Mouse (Mus musculus) cerebellum, adult 11-12 months (tissue): ENCODE results near the gene Ltbp1.

ENCODE experiments used
- DNase-seq: peaks from one replicate; pipeline ENCODE4 v3.0.0; 2022

The Ltbp1 gene

DNA sequence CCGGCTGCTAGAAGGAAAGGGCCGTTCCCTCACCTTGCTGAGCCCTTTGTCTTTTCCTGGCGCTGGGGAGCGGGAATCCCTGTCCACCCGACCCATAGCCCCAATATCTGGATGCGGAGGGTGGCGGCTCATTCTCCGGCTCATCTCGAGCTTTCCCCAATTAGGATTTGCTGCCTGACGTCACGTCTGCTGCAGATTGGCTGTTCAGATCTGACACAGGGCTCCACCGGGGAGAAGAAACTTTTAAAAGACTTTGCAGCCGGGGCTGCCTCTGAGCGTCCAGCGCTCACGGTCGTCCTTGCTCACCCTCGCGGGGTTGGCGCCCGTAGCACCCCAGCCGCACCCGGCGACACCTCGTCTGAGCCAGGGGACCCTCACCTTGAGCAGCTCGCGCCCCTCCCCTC lies at the start of gene Ltbp1:
Ltbp1 (plus strand) TSS at position 288 of the 404 bp plus-strand sequence.
- DNase-seq, result no peak

DNA sequence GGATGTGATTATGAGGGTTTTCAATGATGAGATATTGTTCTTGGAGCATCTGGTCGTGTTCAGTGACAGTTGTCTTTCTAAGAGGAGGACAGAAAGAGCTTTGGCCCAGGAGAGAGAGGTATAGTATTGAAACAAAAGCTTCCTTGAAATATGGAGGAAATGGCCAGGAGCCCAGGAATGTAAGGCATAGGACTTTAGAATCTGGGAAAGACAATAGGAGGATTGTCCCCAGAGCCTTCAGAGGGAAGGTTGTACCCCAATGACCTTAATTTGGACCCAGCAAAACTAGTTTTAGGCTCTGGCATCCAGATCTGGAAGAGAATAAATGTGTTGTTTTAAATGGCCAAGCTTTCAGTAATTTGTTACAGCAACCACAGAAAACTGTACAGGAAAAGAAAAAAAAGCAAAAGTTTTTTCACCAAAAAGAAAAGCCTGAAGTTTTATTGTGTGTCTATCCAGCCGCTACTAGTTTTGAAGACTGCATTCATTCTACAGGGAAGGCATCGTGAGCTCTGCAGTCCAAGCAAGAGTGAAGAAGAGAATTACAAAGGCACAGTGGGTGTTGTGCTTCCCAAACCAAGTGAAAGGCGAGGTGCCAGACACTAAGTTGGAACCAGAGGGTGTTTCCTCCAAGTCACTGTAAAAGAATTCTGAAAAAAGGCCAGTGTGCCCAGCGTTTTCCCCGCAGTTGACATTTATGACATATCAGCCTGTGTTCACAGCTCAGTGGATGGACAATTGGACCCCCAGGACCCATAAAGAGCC lies 45.7 kb upstream of the Ltbp1 start:
- no peak for DNase-seq

DNA sequence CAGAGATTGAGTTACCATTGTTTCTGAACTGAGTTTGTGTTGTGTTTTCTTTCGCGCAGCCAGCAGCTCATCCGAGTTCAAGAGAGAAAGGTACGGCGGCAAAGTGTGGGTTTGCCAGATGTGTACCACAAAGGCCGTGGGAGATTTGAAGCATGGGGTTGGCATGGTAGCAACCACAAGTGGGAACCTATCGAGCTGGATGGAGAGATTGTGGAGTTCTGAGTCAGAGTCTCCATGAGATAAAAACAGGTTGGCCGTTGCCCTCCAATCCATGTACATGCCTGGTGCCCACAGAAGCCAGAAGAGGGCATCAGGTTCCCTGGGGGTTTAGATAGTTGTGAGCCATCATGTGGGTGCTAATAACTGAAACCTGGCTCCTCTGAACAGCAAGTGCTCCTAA lies 42.1 kb upstream of the Ltbp1 start:
- no peak for DNase-seq

DNA sequence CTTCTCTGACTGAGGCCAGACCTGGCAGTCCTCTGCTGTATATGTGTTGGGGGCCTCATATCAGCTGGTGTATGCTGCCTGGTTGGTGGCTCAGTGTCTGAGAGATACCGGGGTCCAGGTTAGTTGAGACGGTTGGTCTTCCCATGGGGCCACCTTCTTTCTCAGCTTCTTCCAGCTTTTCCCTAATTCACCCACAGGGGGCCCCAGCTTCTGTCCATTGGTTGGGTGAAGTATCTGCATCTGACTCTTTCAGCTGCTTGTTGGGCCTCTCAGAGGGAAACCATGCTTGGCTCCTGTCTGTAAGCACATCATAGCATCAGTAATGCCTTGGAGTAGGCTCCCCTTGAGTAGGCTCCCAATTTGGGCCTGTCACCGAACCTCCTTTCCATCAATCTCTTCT lies 41.5 kb upstream of the Ltbp1 start:
- no peak for DNase-seq

DNA sequence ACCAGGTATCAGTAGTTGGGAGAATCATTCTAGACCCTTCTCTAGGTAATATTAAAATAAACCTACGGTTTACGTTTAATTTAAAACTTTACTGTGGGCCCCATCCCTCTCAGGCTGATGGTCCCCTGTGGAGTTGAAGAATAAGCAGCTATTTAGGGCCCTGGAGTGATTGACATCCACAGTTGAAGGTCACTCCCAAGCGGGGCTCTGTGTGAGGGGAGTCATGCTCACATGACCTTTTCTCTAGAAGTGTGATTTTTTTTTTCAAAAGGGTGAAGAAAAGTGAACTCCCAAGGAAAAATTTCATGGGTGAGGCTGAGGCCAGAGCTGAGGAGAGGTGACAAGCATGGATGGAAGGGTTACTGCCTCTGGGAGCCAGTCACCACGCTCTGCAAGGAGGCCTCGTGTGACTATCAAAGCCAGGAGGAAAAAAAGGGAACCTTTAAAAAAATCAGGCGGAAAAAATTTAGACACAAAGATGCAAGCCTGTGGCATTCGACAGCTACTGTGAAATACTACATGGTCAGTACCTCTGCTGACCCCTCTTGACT lies 38.0 kb upstream of the Ltbp1 start:
- DNase-seq, result no peak

DNA sequence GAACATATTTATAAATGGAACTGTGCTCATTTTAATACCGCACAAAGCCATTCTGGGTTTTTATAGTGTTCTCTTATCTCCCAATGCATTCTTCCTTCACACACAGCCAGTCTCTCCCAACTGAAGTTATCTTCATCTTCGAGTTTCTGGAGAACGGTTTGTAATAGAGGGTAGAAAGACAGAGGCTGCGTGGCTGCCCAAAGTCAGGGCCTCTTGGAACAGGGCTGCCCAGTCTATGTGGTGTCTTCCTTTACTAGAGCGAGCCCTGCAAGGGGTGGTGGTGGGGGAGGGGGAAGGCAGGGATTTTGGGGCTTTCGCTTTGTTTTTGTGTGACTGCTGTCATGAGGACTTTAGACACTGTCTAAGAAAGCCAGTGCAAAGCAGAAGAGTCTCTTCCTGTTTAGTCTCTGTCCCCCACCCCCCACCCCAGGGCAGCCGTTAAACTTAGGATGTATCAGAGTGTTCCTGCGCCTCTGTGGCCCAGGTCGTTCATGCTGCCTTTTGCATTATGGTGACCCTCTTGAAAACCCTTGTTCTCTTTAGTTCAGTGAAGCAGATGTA lies 37.1 kb upstream of the Ltbp1 start:
- DNase-seq, result no peak

DNA sequence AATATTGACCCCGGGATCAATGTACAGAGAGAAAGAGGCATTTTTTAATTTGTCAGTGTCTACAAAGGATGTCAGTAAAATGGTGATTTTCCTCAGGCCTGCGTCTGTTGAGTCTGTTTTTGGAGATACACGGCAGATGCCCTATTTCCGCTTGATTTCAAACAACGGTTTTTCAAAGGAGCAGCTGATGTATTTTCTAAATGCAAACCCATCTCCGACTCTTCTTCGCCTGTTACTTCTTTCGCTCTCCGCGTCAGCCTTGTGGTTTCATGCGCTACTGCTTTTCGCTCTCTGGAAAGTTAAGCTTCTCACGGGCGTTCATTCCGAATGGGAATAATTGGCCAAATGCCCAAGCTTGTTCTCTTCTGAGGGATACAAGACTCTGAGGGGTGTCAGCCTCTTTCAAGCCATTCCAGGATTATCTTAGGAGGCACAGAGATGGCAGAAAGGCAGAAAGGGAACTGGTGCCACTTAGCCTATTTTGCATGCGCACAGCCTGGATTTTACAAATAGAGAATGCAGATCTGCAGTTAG lies 36.6 kb upstream of the Ltbp1 start:
- no peak for DNase-seq

DNA sequence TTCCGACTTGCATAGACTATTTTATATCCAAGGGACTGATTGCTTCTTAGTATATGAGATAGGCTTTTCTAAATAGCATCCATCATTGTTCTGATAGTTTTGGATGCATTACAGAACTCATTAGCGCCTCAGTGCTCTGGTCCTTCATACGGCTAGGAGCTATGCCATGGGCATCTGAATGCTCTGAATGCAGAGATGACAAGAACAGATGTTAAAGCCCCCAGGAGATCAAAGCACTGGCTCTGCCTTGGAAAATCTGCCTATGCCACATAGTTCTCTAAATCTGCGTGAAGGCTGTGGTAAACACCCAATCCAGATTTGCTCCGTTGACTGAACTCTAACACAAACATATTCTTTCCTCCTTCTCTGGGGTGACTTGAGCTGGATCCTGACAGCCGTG lies 30.2 kb upstream of the Ltbp1 start:
- DNase-seq, result no peak

DNA sequence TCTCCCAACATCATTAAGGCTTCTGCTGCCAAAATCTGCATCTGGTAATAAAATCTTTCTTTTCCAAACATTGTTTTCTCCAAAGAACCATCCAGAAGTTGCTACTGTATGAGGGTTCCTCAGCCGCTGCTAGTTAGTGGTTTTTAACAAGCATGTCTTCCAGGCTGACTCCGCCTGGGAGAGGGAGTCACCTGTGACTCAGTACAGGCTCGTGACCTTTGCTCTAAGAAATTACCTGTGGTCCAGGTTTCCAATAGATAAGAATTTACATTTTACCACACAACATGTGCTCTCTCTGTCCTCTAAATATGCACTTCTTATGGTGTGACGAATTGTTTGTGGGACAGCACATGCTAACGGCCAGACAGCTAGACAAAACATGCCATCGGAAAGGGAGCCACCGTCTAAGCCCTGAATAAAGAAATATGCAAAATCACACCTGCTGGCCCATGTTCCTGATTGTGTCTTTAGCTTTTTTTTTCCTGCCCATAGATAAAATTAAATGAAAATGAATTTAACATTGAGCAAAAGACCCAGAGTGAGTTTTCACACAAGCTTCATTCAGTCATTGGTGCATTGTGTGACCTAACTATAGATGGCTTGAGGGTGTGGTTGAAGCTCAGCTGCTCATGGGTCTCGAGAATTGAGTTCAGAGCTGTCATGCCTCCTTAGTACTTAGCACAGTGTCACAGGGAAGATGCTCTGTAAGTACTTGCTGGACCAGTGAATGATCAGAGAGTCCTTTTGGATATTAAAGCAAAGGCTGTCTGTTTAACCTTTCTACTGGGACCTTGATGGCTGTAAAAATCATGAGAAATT lies 29.0 kb upstream of the Ltbp1 start:
- DNase-seq, result no peak

DNA sequence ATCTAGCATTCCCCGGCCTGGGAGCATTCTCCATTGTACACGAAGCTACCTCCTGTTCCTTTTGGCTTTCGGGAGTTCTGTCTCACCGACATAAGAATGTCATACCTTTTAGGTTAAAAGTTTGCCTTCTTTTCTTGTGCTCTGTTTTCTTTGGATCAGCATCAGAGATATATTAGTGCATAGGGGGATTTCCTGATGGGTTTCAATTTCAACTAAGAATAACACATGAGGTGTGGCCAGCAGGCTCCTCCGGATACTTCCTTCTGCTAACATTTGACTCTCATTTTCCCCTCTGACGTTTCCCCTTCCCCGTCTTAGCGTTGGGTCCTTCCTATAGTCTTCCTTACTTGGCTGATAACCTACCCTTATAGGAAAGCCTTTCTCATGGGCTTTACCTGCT lies 25.6 kb upstream of the Ltbp1 start:
- no peak for DNase-seq

DNA sequence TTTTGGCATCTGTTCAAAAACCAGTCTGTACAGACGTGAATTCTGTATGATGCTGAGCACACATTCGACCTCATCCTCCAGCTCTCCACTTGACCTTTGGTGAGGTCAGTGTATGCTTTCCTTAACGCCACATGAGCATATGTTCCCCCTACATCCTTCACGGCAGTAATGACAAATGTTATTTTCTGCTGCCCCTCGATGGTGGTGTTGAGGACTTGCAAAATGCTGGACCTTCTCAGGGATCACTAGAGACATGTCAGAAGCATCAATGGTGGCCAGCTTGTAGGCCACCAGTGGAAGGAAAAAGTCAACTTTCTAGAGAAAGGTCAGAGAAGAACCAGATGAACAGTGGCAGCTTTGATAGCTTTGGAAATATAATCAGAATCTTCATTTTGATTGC lies 23.7 kb upstream of the Ltbp1 start:
- DNase-seq, result no peak

DNA sequence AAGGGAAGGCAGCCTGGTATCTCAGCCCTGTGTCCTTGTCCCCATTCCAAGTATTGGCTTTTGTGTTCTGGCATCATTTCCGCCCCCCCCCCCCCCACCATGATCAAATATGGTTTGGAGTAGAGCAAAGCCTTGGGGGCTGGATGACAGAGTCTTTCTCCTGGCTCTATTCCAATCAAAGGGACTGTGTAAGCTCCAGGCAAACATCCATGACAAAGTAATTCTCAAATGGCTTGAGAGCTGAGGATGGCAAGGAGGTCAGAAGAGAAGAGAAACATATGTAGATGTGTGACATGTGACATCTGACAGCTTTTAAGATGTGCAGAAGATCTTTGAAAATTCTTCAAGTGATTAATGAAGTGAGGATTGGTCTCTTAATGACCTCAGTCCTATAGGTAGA lies 22.5 kb upstream of the Ltbp1 start:
- no peak for DNase-seq

DNA sequence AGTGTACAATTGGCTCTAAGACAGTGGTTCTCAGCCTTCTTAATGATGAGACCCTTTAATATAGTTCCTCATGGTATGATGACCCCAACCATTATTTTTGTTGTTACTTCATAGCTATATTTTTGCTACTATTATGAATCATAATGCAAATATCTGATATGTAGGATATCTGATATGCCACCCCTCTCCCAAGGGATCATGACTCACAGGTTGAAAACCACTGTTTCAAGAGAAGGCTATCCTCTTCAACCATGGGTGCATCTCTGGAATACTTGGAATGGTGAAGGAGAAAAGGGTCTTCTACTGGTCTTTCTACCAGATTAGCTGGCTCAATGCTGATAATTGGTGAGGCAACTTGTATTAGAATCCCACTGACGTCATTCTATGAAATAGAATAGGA lies 21.3 kb upstream of the Ltbp1 start:
- no peak for DNase-seq

DNA sequence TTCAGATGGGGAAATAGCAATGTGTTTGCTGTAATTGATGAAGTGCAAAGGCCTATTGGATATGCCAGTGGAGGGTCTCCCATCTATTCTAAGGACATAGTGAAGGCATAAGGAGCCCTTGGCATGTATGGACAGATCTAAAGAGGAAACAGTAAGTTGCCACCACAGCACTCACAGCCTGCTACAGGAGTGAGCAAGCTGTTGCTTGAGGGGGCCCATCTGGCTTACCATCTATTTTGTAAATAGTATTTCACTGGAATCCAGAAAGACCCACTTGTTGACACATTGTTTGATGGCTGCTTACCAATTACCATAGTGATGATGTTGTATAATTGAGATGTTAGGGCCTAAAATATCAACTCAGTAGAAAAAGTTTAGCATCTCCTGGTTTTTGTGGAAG lies 20.7 kb upstream of the Ltbp1 start:
- DNase-seq, result no peak

DNA sequence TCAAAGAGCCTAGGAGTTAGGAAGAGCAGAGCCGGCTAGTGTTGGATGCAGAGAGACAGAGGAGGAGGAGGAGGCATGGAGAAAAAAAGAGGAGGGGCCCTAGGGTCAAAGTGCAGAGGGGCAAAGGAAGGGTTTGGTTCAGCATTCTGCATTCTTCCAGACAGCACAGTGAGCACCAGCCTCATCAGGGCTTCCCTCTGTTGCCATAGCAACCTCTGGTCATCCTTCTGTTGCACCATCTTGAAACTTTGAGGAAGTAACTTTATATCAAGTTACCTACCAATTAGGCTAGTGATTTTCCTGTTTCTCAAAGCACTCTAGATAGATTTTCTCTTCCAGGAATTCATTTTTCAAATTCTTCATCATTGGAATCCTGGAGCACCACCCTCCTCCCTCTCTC lies 18.3 kb upstream of the Ltbp1 start:
- no peak for DNase-seq

DNA sequence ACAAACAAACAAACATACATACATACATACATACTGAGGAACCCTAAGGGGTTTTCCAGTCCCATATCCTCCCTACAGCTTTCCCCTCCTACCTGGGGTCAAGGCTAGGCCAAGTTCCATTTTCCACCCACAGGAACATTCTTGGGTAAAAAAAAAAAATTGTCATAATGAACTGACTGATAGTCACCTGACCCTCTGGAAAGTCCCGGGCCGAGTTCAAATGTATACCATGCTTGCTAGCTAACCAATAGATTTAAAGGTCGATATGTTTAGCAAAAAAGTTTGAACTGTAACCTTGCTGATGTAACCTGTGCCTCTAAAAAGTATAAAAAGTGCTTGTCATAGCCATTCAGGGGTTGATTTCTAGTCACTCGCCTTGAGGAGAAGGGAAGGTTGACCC lies 15.7 kb upstream of the Ltbp1 start:
- no peak for DNase-seq

DNA sequence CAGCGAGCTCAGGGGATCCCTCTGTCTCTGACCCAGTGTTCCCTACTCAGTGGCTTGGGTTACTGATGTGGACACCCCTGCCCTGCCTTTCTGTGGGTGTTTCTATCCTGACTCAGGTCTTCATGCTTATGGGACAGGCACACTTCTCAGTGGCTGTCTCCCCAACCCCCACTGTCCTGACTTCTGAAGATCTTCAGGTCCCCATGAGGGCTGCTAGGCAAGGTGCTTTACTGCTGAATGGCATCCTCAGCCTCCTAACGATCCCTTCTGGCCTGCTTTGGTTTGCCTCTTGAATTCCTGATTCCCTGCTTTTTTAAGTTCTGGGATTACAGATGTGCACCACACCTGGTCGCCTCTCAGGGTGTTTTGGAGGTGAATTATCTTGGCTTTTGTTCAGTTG lies 14.8 kb upstream of the Ltbp1 start:
- DNase-seq, result no peak

DNA sequence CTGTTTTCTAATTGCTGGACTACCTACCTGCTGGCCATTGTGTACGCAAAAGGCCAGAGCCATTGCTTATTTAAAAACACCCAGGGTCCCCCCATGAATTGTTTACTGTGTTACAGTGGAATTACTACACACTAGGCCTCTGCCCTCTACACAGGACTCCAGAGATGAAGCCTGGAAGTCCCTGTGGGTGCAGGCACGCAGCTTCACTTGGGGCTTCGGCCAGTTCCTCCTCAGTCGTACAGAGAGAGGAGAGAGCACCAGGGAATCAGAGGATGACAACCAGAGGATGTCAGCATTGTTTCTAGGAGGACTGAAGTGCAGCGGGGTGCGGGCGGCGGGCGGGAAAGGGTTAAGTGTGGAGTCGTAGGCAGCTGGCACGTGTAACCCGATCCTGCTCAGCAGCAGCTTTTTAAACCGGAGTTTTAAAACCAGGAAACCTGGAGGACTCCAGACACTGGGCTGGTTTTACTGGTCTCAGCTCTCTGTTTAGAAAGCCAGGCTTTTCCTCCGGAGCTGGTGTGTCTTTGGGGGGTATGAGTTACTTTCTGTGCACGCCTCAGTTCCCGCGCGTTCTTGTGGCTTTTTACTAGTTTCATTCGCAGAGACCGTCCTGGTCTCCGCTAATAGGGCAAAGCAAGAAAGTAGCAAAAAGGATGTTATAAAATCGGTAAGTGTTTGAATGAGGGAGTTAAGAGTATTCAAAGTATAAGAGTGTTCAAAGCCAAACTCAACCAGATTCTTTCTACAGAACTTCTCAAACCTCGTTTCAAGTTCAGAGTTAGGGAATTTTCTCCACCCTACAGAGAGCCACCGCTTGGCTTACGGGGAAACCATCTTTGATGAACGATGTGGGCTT lies 11.4 kb upstream of the Ltbp1 start:
- DNase-seq, result no peak

DNA sequence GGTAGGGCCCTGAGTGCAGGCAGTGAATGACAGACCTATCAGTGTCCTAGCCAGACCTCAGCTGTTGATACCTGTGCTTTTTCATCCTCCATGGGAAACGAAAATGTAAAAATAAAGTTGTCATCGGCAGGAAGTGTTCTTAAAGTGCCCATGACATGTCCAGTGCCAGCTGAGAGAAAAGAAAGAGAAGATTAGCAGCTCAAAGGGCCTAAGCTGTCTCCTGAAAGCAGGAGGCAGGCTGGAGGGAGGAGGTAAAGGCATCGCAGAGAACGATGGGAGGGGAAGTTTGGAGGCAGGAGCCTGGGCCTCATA lies 10.8 kb upstream of the Ltbp1 start:
- DNase-seq, result no peak

DNA sequence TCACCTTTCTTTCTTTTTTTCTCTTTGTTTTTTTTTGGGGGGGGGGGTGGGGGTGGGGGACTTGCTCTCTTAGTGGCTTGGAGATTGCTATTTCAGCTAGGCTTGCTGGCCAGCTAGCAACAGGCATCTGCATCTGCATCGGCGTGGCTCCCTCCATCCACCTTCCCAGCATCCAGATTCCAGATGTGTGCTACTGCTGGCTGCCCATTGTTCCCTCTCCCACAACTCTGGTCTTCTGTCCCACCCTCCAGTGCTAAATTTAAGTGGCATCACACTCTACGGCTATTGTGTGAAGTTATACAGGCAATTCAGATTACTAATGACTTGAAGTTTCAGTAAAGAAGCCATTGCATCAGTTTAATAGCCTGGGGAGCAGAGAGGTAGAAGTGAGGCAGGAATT lies 10.1 kb upstream of the Ltbp1 start:
- no peak for DNase-seq

DNA sequence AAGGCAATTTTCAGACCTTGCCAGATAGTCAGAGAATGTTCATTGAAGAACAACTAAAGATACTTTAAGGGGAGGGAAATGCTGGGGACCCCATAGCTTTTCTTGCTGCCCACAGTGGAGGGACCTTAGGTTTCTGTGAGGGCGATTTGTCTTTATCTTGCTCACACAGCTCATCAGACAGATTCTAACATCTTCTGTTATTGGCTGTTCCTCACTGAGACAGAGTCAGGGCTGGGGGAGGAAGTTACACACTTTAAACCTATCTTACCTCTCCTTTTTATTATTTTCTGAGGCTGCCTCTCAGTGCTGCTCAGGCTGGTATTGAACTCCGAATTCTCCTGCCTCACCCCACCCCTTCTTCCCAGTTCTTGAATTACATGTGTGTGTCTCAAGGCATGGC lies 5.3 kb upstream of the Ltbp1 start:
- no peak for DNase-seq

DNA sequence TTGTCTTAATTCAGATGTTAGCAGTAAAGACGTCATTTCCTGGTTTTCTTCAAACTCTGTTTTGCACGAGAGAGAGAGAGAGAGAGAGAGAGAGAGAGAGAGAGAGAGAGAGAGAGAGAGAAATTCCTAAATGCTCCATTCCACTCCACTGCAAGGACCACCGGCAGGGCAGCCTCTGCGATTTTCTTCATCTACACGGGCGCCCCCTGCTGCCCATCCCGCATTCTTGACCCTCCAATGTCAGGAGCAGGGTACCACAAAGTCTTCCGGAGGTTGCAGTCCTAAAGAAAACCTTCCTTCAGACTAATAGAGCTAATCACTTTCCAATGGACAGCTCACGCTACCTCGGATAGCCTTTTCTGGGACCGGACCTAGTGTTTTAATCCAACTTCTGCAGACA lies 548 bp upstream of the Ltbp1 start:
- DNase-seq, result no peak
